Mouse (Mus musculus): ENCODE data around the gene Pelp1. TPM values are rescaled to one million over a fixed set of nuclear protein-coding genes. Genes with fewer than 3 reads are reported as not detected.

Pelp1 gene
- polyA plus RNA-seq, 2 experiments, result 34.8 to 37.1 TPM

GRCm38 (mm10) chr11:70389421-70389820 is 20.4 kb downstream of the Pelp1 start:
- Histone ChIP-seq H3K4me2 (replicated peaks; ENCODE audit: low read depth, low read length, severe bottlenecking) (no peak overlapping the region), H3K4me1 (ENCODE audit: control insufficient read depth, insufficient read depth, low read length) (no peaks in the 10 kb centered on the region), H3K9ac (ENCODE audit: low read depth, low read length, severe bottlenecking) (no peak overlapping the region), H3K9me3 (ENCODE audit: control insufficient read depth, low read length) (no peaks in the 10 kb centered on the region), H3K27ac (replicated peaks; ENCODE audit: low read depth, low read length) (no peak overlapping the region), H3K27me3 (ENCODE audit: control insufficient read depth, insufficient read depth, low read length) (no peaks in the 10 kb centered on the region), H3K4me3 (replicated peaks; ENCODE audit: low read length) (no peak overlapping the region), H3K36me3 (ENCODE audit: control insufficient read depth, insufficient read depth, low read length) (peaks cover 31% of the 10 kb centered on the region)
- no peak for DNase-seq (ENCODE audit: low spot score)
- TF ChIP-seq POLR2A (IDR thresholded peaks at IDR 0.05; ENCODE audit: borderline replicate concordance, extremely low read depth, insufficient read depth, insufficient read length), result no peak
- WGBS, result 80% methylated on average over 5 of the region's 5 CpGs
- ATAC-seq (ENCODE audit: low FRiP score, low read depth), result no peak

- ATAC-seq (ENCODE audit: low FRiP score, low read depth) (no peak), DNase-seq (ENCODE audit: low spot score) (no peak)
- Histone ChIP-seq H3K27ac (replicated peaks; ENCODE audit: low read depth, low read length) (no peak overlapping the region), H3K4me1 (ENCODE audit: control insufficient read depth, insufficient read depth, low read length) (no peaks in the 10 kb centered on the region), H3K9ac (ENCODE audit: low read depth, low read length, severe bottlenecking) (no peak overlapping the region), H3K9me3 (ENCODE audit: control insufficient read depth, low read length) (no peaks in the 10 kb centered on the region), H3K36me3 (ENCODE audit: control insufficient read depth, insufficient read depth, low read length) (peaks cover 14% of the 10 kb centered on the region), H3K4me2 (replicated peaks; ENCODE audit: low read depth, low read length, severe bottlenecking) (no peak overlapping the region), H3K4me3 (replicated peaks; ENCODE audit: low read length) (no peak overlapping the region), H3K27me3 (ENCODE audit: control insufficient read depth, insufficient read depth, low read length) (no peaks in the 10 kb centered on the region)
- no peak for TF ChIP-seq POLR2A (IDR thresholded peaks at IDR 0.05; ENCODE audit: borderline replicate concordance, extremely low read depth, insufficient read depth, insufficient read length)
- WGBS, result 86% methylated on average over 5 of the region's 5 CpGs
These were observed 22.4 kb downstream of the Pelp1 start for GRCm38 (mm10) chr11:70387436-70387835.

- H3K27me3 ChIP-seq (ENCODE audit: control insufficient read depth, insufficient read depth, low read length), result no peaks in the 10 kb centered on the region
- no peaks in the 10 kb centered on the region for H3K4me1 ChIP-seq (ENCODE audit: control insufficient read depth, insufficient read depth, low read length)
- no peak for TF ChIP-seq POLR2A (IDR thresholded peaks at IDR 0.05; ENCODE audit: borderline replicate concordance, extremely low read depth, insufficient read depth, insufficient read length)
- no peak overlapping the region for H3K4me2 ChIP-seq (replicated peaks; ENCODE audit: low read depth, low read length, severe bottlenecking)
- ATAC-seq (ENCODE audit: low FRiP score, low read depth) (no peak), DNase-seq (ENCODE audit: low spot score) (no peak)
- H3K9ac ChIP-seq (ENCODE audit: low read depth, low read length, severe bottlenecking), result no peak overlapping the region
- 78% methylated on average over 3 of the region's 3 CpGs for WGBS
- H3K36me3 ChIP-seq (ENCODE audit: control insufficient read depth, insufficient read depth, low read length), result peaks cover 5% of the 10 kb centered on the region
- no peaks in the 10 kb centered on the region for H3K9me3 ChIP-seq (ENCODE audit: control insufficient read depth, low read length)
- no peak overlapping the region for H3K27ac ChIP-seq (replicated peaks; ENCODE audit: low read depth, low read length)
- H3K4me3 ChIP-seq (replicated peaks; ENCODE audit: low read length), result no peak overlapping the region
These were observed 25.7 kb downstream of the Pelp1 start for GRCm38 (mm10) chr11:70384136-70384535.

- Histone ChIP-seq H3K4me3 (replicated peaks; ENCODE audit: low read length) (no peak overlapping the region), H3K27ac (replicated peaks; ENCODE audit: low read depth, low read length) (no peak overlapping the region), H3K4me2 (replicated peaks; ENCODE audit: low read depth, low read length, severe bottlenecking) (no peak overlapping the region), H3K9ac (ENCODE audit: low read depth, low read length, severe bottlenecking) (no peak overlapping the region), H3K27me3 (ENCODE audit: control insufficient read depth, insufficient read depth, low read length) (no peaks in the 10 kb centered on the region), H3K36me3 (ENCODE audit: control insufficient read depth, insufficient read depth, low read length) (no peaks in the 10 kb centered on the region; the same call in 1 of the 2 replicates), H3K4me1 (ENCODE audit: control insufficient read depth, insufficient read depth, low read length) (no peaks in the 10 kb centered on the region), H3K9me3 (ENCODE audit: control insufficient read depth, low read length) (no peaks in the 10 kb centered on the region)
- TF ChIP-seq POLR2A (IDR thresholded peaks at IDR 0.05; ENCODE audit: borderline replicate concordance, extremely low read depth, insufficient read depth, insufficient read length), result no peak
- DNase-seq (ENCODE audit: low spot score) (no peak), ATAC-seq (ENCODE audit: low FRiP score, low read depth) (no peak)
- WGBS, result 76% methylated on average over 2 of the region's 2 CpGs
These were observed 28.5 kb downstream of the Pelp1 start for GRCm38 (mm10) chr11:70381330-70381729.

- ATAC-seq (ENCODE audit: low FRiP score, low read depth), result no peak
- TF ChIP-seq POLR2A (IDR thresholded peaks at IDR 0.05; ENCODE audit: borderline replicate concordance, extremely low read depth, insufficient read depth, insufficient read length), result no peak
These were observed 29.3 kb downstream of the Pelp1 start for GRCm38 (mm10) chr11:70380478-70381005.

GRCm38 (mm10) chr11:70376054-70376453 is 33.8 kb downstream of the Pelp1 start:
- no peak for ATAC-seq (ENCODE audit: low FRiP score, low read depth)

More at GRCm38 (mm10) chr11:70380478-70381005, 29.3 kb downstream of the Pelp1 start:
- Histone ChIP-seq H3K4me2 (replicated peaks; ENCODE audit: low read depth, low read length, severe bottlenecking) (no peak overlapping the region), H3K9me3 (ENCODE audit: control insufficient read depth, low read length) (no peaks in the 10 kb centered on the region), H3K9ac (ENCODE audit: low read depth, low read length, severe bottlenecking) (no peak overlapping the region), H3K27ac (replicated peaks; ENCODE audit: low read depth, low read length) (no peak overlapping the region), H3K4me1 (ENCODE audit: control insufficient read depth, insufficient read depth, low read length) (no peaks in the 10 kb centered on the region), H3K4me3 (replicated peaks; ENCODE audit: low read length) (no peak overlapping the region), H3K36me3 (ENCODE audit: control insufficient read depth, insufficient read depth, low read length) (no peaks in the 10 kb centered on the region), H3K27me3 (ENCODE audit: control insufficient read depth, insufficient read depth, low read length) (no peaks in the 10 kb centered on the region)
- 96% methylated on average over 1 of the region's 1 CpGs for WGBS
- DNase-seq (ENCODE audit: low spot score), result no peak

More at GRCm38 (mm10) chr11:70376054-70376453, 33.8 kb downstream of the Pelp1 start:
- no peaks in the 10 kb centered on the region for H3K27me3 ChIP-seq (ENCODE audit: control insufficient read depth, insufficient read depth, low read length)
- 59% methylated on average over 6 of the region's 6 CpGs for WGBS
- no peak overlapping the region for H3K9ac ChIP-seq (ENCODE audit: low read depth, low read length, severe bottlenecking)
- H3K9me3 ChIP-seq (ENCODE audit: control insufficient read depth, low read length), result no peaks in the 10 kb centered on the region
- H3K27ac ChIP-seq (replicated peaks; ENCODE audit: low read depth, low read length), result no peak overlapping the region
- no peak overlapping the region for H3K4me3 ChIP-seq (replicated peaks; ENCODE audit: low read length)
- no peak for DNase-seq (ENCODE audit: low spot score)
- no peak for TF ChIP-seq POLR2A (IDR thresholded peaks at IDR 0.05; ENCODE audit: borderline replicate concordance, extremely low read depth, insufficient read depth, insufficient read length)
- H3K4me2 ChIP-seq (replicated peaks; ENCODE audit: low read depth, low read length, severe bottlenecking), result no peak overlapping the region
- H3K36me3 ChIP-seq (ENCODE audit: control insufficient read depth, insufficient read depth, low read length), result no peaks in the 10 kb centered on the region
- H3K4me1 ChIP-seq (ENCODE audit: control insufficient read depth, insufficient read depth, low read length), result no peaks in the 10 kb centered on the region
